Mouse (Mus musculus) activated CD4-positive, CD25-positive, alpha-beta regulatory T cell, adult 4 months (primary cell): ENCODE data around the gene Taf15. TPM values are rescaled to one million over a fixed set of nuclear protein-coding genes. Genes with fewer than 3 reads are reported as not detected.
A peak's percentile ranks its signal among the peaks of the same experiment; 100 is the strongest.

Source experiments
- ATAC-seq: one replicate; pipeline ENCODE4 v1.8.0; 2017
- polyA plus RNA-seq, 2 experiments: library from polyadenylated mRNA; unstranded; fragments of 100-300 nt; shearing (Covaris generic); gene quantifications; one replicate each; pipeline ENCODE4 v1.2.1; 2017

The Taf15 gene
- polyA plus RNA-seq, 2 experiments from 2014 or later = 10.8 to 12.5 TPM

DNA sequence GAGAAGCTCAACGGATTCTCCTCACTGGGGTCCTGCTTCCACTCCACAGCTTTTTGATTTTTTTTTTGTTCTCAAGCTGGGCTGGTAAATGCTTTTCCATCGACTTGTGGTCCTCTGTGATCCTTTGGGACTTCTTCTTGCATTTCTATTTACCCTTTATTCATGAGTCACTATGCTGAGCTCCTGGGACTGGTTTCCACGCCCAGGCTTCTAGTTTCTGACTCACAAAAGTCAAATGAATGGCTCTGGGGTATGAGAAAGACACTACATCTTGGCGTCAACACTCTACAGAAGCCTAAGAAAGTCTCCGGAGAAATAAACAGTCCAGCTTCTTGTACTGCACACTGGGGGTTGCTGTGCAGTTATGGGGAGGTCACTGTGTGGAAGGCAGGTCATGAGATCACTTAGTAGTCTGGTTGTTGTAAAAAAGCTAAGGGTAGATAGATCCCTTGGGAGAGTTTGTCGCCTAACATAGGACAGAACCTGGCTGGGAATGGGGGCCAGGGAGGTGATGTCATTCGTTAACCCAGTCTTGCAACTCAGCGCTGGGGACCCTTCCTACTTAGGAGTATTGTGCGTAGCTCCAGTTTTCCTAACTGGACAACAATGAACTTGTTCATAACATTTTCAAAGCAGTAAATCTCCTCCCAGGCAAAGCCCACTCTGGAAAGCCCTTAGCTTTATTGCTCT is 14.8 kb upstream of the Taf15 start:
- no peak for ATAC-seq

DNA sequence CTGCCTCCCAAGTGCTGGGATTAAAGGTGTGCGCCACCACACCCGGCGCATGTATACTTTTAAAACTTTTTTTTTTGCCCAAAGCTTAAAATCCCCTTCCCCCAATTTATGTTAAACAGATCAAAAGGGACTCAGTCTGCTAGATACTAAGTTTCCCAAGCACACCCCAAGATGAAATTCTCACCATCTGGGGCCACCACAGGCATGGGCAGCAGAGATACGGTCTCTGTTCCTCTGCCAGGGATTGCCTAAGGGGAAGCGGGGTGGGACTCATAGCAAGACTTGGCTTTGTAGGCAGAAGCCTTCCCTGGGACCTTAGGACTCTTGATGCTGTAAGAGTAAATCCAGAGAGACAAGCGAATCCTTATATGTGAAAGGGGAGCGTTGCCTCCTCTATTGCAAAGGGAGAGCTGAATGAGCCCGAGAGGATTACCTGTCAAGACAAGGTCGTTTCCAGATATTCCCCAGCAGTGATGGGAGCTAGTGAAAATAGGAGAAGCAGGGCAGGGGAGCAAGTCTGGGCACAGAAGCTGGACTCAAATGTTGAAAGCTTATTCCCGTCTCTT is 11.3 kb upstream of the Taf15 start:
- no peak for ATAC-seq

DNA sequence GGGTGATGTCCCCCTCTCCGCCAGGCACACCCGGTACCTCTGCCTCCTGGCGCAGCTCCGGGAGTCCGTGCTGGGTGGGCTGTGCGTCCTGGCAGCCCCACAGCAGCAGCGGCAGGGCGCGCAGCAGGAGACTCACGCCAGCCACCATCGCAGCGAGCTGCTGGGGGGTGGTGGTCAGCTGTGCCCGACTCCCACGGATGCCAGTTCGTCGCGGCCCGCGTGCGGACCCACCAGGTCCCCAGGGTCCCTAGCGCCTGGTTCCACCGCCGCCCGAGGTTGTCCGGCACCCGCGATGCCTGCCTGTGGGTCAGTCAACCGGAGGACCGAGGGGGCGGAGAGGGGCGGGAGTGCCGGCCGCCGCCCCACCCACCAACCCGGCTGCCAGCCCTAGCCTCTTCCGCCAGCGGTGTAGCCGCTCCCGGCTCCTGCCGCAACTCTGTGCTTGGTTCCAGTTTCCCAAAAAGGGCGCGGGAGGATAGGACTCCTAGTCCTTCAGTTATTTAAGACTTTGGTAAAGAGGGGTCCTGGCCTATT is 10.1 kb upstream of the Taf15 start, which contains the start of gene Mmp28:
TSS of gene Mmp28 (minus strand) at position 361 of the 534 bp plus-strand sequence.
- ATAC-seq = no peak

GRCm38 (mm10) chr11:83465976-83466375 is 6.9 kb upstream of the Taf15 start:
- ATAC-seq = no peak

DNA sequence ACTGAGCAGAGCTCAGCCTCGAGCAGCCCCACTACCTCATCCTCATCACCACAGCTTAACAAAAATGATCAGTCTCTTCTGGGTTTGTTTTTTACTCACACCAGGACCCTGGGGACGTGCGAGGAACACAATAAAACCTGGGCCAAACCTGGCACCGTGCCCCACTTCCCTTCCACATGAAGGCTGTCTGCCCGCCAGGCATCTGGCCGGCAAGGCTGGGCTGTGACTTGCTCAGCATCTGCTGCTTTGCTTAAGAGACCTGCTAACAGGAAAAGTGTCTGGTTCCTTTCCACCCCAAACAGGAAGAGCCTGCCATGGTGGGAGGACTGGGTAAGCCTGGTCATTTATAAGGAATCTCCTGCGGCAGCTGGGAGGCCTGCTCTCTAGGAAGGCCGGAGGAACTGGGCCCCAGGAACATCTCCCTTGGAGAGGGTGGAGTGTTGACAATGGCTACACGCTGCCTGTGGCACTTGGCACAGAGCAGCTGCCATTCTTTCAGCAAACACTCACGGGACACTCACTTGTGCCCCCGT is 5.7 kb upstream of the Taf15 start:
- no peak for ATAC-seq

DNA sequence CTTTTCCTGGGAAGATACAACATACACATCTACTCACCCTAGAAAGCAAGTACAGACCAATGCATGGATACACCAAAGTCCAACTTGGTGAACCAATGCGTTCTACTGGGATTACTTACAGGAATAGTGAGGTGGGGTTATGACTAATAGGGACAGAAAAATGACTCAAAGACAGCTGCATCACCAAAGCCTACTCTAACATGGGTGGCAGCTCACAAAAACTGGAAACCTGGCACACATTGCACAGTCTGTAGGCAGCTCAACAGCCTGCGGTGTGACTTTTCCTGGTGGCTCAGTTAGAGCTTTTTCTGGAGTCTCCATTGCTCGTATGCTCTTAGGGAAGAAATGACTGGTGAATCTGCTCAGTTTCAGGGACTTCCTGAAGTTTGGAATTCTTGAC is 4.1 kb upstream of the Taf15 start:
- no peak for ATAC-seq

DNA sequence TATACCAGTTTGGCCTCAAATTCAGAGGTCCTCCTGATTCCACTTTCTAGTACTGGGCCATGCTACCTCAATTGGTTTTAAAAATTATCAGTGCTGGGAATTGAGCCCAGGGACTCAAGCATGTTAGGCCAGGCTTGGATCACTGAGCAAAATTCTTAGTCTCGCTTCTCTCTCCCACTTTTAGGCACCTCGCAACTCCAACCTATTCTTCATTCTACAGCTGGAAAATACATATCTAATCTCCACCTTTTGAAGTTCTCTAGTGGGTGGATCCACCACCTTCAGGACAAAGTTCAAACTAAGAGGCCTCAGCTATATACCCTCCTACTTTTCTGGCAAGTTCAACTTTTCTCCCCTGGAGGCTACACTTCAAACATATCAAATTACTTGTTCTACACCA is 1.1 kb upstream of the Taf15 start:
- ATAC-seq = no peak

DNA sequence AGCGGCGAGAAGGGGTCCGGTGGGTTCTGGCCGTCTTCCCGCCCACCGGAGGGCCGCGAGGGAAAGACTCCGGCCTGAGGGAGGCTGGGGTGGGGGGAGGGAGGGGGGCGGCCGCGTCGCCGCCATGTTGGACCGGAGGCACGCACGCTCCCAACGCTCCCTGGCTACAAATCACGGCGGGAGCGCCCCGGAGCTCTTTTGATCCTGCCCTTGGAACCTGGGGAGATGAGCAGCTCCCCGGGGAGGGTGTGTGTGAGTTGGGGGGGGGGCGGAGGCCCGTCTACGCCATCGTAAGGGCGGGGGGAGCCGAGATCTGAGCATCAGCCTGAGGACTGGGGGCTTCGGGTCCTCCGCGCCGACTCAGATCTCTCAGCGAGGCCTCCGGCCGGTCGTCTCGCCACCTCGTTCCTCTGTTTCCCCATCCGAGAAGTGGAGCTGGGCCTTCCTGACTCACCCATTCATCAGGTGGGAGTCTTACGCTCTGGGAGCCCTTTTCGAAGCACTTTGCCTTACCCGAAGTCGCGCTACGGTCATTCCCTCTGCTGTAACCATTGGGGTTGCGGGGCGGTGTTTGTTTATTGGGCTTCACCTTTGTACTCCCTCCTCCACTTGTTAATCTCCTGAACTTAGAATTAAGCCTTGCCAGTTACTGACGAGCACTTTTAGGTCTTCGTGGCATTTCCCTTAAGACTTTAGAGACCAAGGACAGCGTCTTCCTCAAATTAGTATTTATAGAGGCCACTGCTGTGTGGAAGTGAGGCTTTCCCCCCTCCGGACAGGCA is 540 bp downstream of the Taf15 start:
- ATAC-seq = peak; percentile 9

- no peak for ATAC-seq
Observed at GRCm38 (mm10) chr11:83491488-83491887, 18.6 kb downstream of the Taf15 start.

DNA sequence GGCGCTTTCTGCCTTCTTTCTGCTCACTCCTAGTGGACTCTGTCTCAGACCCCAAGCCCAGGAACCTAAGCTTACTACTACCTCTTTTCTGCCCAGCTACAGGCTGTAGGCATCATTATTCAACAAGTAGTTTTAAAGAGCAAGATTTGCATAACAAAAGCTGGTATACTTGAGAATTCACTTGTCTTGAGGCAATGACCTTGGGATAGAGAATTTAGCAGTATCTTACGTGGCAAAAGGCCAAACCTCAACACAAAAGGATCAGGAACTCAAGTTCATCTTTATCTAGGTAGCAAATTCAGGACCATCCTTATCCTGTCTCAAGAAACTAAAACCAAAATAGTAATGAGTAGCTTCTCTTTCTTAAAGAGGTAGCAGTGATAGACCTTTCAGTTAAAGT is 22.7 kb downstream of the Taf15 start:
- no peak for ATAC-seq

DNA sequence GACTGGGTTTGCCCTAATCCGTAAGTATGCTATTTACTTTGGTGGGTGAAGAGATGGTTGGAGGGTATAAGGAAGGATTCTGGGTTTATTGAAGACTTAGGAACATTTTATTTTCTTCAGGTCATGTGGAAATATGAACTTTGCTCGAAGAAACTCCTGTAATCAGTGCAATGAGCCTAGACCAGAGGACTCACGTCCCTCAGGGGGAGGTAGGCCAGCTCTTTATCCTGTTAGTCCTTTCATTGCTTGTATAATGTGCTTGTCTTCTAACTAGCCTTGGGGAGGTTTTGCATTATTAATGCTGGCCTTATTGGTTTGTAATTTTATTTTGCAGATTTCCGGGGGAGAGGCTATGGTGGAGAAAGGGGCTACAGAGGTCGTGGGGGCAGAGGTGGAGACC is 31.4 kb downstream of the Taf15 start:
- ATAC-seq = no peak

GRCm38 (mm10) chr11:83509521-83509920 is 36.6 kb downstream of the Taf15 start:
- ATAC-seq = no peak

DNA sequence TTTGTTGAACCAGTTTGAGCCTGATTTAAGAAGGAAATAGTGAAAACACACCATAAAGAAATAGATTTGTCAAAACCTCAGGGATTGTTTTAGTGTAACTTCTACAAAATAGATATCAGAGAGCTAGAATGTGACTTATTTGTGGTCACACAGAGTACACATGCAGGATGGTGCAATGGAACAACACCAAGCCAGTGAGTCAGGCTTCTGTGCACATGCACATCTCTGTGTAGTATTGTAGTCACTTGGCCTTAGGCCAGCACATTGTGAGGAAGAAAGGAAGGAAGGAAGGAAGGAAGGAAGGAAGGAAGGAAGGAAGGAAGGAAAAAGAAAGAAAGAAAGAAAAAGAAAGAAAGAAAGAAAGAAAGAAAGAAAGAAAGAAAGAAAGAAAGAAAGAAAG is 44.3 kb downstream of the Taf15 start:
- no peak for ATAC-seq

GRCm38 (mm10) chr11:83518371-83518770 is 45.5 kb downstream of the Taf15 start:
- ATAC-seq = no peak

DNA sequence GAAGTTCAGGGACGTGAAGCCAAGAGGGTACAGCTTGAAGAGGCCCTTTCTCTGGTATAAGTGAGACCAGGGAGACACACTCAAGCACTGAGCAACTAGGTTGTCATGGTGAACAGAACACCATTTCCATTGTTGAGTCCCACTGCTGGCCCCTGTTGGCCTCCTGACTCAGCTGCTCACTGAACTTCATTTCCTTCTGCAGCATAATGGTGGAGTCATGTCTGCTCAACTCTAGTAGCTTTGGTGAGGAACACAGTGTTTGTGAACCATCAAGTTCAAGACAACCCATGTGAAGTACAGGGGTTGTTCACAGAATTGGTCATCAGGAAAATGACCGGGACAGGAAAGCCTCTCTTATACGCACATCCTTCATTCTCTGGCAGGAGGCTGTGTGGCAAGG is 49.2 kb downstream of the Taf15 start, which contains the start of gene Heatr9:
TSS of gene Heatr9 (minus strand) at position 101 of the 400 bp plus-strand sequence.
- no peak for ATAC-seq

GRCm38 (mm10) chr11:83529024-83529423 is 56.1 kb downstream of the Taf15 start:
- ATAC-seq = no peak

DNA sequence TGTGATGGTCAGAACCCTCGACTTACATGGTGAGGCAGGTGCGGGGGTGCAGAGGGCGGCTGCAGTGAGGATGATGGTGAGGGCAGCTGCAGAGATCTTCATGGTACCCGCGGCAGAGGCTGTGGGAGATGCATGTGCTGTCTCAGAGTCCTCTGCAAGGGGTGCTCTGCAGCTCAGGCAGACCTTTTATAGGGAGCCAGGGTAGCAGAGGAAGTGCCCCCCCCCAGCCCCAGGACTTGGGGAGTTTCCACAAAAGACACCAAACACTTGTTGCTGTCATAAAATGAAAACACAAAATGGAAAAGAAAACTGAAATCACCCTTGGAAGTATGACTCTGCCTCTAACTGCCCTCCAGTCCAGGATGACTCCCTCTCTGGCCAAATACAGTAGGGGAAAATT is 57.5 kb downstream of the Taf15 start, which contains the start of gene Ccl5:
TSS of gene Ccl5 (minus strand) at position 159 of the 400 bp plus-strand sequence.
- no peak for ATAC-seq

DNA sequence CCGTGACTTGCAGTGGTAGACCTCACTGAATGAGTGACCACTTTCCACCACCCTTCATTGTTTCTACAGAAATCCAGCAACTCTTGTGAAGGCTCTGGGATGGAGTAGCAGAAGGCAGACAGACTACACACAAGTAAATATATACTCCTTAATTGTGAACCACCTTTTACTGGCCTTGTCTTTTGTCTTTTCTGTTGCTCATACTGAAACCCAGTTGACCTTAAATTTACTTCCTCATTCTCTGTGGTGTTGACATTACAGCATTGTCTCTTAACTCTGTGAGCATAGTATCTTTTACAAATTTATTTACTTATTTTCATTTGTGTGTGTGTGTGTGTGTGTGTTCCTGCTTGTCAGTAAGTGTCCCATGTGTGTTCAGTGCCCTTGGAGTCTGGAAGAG is 60.3 kb downstream of the Taf15 start:
- no peak for ATAC-seq

DNA sequence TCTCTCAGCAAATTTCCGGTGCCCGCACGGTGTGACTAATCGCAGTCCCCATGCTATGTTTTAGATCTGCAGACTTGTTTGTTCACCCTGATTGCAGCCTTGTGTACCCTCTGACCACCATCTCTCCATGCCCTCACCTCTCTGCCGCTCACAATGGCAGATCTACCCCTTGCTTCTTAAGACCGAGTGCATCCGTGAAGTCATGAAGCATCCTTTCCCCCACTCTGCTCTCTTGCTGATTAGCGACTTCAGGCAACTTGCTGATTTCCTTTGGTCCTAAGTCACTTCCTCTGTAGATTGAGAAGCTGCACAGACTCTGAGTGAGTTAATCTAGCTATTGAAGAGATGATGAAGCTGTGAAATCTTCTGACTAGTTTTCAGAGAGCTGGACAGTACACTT is 61.3 kb downstream of the Taf15 start:
- peak; percentile 33 for ATAC-seq

DNA sequence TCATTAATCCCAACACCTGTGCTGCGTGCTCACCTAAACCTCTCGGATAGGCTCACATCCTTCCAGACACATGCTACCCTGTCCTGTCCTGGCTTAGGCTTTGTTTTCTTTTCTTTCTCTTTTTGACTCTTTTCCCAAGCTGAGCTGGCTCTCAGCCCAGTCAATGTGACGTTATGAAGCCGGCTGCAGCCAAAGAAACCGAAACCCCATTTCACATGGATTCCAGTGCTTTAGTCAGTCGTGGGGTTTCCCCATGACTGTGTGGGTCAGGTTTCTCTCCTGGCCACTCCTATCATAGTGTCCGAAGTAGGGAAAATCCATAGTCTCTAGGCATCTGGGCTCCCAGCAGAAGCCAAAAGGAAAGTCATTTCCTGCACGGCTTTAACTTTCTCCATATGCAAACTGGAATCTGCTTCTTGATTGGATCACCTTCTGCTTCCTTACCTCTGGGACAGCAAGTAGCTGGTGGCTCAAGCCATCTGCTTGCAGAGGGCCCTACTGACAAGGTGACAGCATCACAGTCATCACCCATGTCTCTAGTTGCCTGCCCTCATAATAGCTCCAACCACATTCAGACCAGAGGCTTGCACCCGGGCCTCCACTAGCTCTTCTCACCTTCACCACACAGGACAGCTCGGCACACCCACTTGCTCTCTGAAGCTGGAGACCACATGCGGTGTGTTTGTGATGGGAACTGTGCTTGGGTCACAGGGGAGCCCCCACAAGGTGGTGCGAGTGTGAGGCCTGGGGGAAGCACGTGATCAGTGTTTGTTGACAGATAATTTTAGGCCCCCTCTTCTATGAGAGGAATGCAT is 61.9 kb downstream of the Taf15 start:
- ATAC-seq = peak; percentile 62

DNA sequence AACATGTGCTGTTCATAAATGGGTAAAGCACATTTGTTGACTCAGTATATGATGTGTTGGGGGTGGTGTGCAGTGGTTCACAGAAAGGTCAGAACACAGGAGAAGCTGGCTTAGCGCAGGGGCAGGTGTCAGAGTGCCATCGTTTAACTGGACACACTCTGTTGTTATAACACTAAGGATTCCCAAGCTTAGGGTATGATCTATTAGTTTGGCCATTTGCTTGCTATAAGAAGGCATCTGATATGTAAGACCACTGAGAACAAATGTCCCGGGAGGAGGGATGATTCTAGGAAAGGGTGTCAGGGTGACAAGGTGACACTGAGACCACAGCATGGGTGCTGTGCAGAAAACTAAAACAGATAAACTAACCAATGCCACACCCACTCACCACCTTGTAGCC is 63.9 kb downstream of the Taf15 start:
- no peak for ATAC-seq

- no peak for ATAC-seq
Observed at GRCm38 (mm10) chr11:83538705-83539314, 65.9 kb downstream of the Taf15 start.
